ENCODE assay signal across 9 mouse cellular contexts in the genomic region with DNA sequence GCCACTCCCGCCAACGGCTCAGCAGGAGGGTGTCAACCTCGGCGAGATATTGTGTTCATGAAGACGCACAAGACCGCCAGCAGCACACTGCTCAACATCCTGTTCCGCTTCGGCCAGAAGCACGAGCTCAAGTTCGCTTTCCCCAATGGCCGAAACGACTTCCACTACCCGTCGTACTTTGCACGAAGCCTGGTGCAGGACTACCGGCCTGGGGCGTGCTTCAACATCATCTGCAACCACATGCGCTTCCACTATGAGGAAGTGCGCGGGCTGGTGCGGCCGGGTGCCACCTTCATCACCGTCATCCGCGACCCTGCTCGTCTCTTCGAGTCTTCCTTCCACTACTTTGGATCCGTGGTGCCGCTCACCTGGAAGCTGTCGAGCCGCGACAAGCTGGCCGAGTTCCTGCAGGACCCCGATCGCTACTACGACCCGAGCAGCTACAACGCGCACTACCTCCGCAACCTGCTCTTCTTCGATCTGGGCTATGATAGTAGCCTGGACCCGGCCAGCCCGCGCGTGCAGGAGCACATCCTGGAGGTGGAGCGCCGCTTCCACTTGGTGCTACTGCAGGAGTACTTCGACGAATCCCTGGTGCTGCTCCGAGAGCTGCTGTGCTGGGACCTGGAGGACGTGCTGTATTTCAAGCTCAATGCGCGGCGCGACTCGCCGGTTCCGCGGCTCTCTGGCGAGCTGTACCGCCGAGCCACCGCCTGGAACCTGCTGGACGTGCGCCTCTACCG. TPM values are rescaled to one million over a fixed set of nuclear protein-coding genes. Genes with fewer than 3 reads are reported as not detected.
DNase-seq lines count a peak whose midpoint lies in the region; ATAC-seq lines count a peak whose summit lies in the region.
"Had no signal": no experiment of that assay in that cellular context is flagged by ENCODE, and none has a peak within 500 bp of the region (broad histone marks: within the 10 kb centered on the region; RNA-seq: fewer than 3 reads in every experiment).

No protein-coding gene starts in this region.

- H3K4me2 ChIP-seq in heart, embryonic 13.5 days = peak overlapping the region; percentile 72
- peak overlapping the region; percentile 51 for H3K4me2 ChIP-seq in liver, embryonic 12.5 days

- H3K27ac ChIP-seq in heart, embryonic 13.5 days (replicated peaks) = no peak overlapping the region
- H3K27ac ChIP-seq in liver, embryonic 12.5 days = no peak overlapping the region

- no peaks in the 10 kb centered on the region for H3K36me3 ChIP-seq in heart, embryonic 13.5 days
- H3K36me3 ChIP-seq in liver, embryonic 12.5 days = no peaks in the 10 kb centered on the region
- H3K36me3 ChIP-seq in splenic B cell, adult 2 months (ENCODE audit: control insufficient read depth, insufficient read depth, low read length, poor library complexity, severe bottlenecking) = no peaks in the 10 kb centered on the region

- no peak for ATAC-seq in heart, embryonic 13.5 days (ENCODE audit: extremely low read depth, insufficient number of reproducible peaks, low FRiP score, low TSS enrichment)
- no peak for ATAC-seq in liver, embryonic 12.5 days

- DNase-seq in heart, adult 18-20 months = no peak
- peak; percentile 72 for DNase-seq in ZHBTc4 (ENCODE audit: low read depth, low spot score)
- peak; percentile 11 for DNase-seq in heart, postnatal 14 days
- DNase-seq in splenic B cell, adult 2 months (ENCODE audit: low read depth, low spot score) = peak; percentile 35
- DNase-seq in Muller cell, postnatal 12 days (ENCODE audit: inconsistent ontology term) = no peak
- no peak for DNase-seq in left cerebral cortex, postnatal 10 days (ENCODE audit: extremely low spot score in 1 of 2, low spot score in 2 of 2)

- H3K9me3 ChIP-seq in heart, embryonic 13.5 days = no peaks in the 10 kb centered on the region
- H3K9me3 ChIP-seq in liver, embryonic 12.5 days (replicated peaks) = no peaks in the 10 kb centered on the region

- peak overlapping the region; percentile 48 for H3K4me3 ChIP-seq in heart, embryonic 13.5 days
- peak overlapping the region; percentile 27 for H3K4me3 ChIP-seq in liver, embryonic 12.5 days

- intact Hi-C loops in heart, postnatal 14 days (cut with DNase I) = no loop called here
- intact Hi-C loops in left cerebral cortex, postnatal 10 days (cut with DNase I) = no loop called here

- WGBS in heart, embryonic 13.5 days = 4% methylated on average over 66 of the region's 66 CpGs
- WGBS in liver, embryonic 12.5 days (ENCODE audit: insufficient replicate concordance) = 5% methylated on average over 66 of the region's 66 CpGs

- peaks cover 57% of the 10 kb centered on the region for H3K27me3 ChIP-seq in heart, embryonic 13.5 days (replicated peaks)
- peaks cover 43% of the 10 kb centered on the region for H3K27me3 ChIP-seq in liver, embryonic 12.5 days (replicated peaks)
- H3K27me3 ChIP-seq in splenic B cell, adult 2 months (ENCODE audit: control insufficient read depth, insufficient read depth, low read length, poor library complexity, severe bottlenecking) = no peaks in the 10 kb centered on the region

- H3K4me1 ChIP-seq in heart, embryonic 13.5 days = peaks cover 13% of the 10 kb centered on the region
- H3K4me1 ChIP-seq in liver, embryonic 12.5 days = peaks cover 10% of the 10 kb centered on the region; the same call in 1 of the 2 replicates

- H3K9ac ChIP-seq in heart, embryonic 13.5 days = peak overlapping the region; percentile 51
- H3K9ac ChIP-seq in liver, embryonic 12.5 days = no peak overlapping the region

RNA-seq across cellular contexts. Expression of a gene that starts 14.7 kb away (rescaled TPM):
- 0.17 and 0.52 TPM in 2 replicates for polyA plus RNA-seq in heart, embryonic 13.5 days (2015; fragmentation: Nextera tagmentation; extraction: Ambion mirVana)
- total RNA-seq in heart, adult 18-20 months (2021) = under 1 TPM; 0.15 to 0.23 TPM
- total RNA-seq in heart, postnatal 14 days (2021) = under 1 TPM; 0.32 to 0.33 TPM
- polyA plus RNA-seq in liver, embryonic 12.5 days (2016; fragmentation: Nextera tagmentation; extraction: Ambion mirVana) = 0.72 and 0.85 TPM in 2 replicates
- 1 to 10 TPM; 9.2 to 9.9 TPM for total RNA-seq in left cerebral cortex, postnatal 10 days (2021)

RNA-seq across cellular contexts. Expression of a gene that starts 21.6 kb away (rescaled TPM):
- 0.20 TPM in 1 of 2 replicates, not detected in the other for polyA plus RNA-seq in heart, embryonic 13.5 days (2015; fragmentation: Nextera tagmentation; extraction: Ambion mirVana)
- total RNA-seq in heart, adult 18-20 months (2021) = not detected
- total RNA-seq in heart, postnatal 14 days (2021) = not detected
- 0.11 and 0.13 TPM in 2 replicates for polyA plus RNA-seq in liver, embryonic 12.5 days (2016; fragmentation: Nextera tagmentation; extraction: Ambion mirVana)
- total RNA-seq in left cerebral cortex, postnatal 10 days (2021) = under 1 TPM; 0.28 TPM

RNA-seq across cellular contexts. Expression of a gene that starts 33.1 kb away (rescaled TPM):
- polyA plus RNA-seq in heart, embryonic 13.5 days (2015; fragmentation: Nextera tagmentation; extraction: Ambion mirVana) = 0.05 TPM in 1 of 2 replicates, not detected in the other
- total RNA-seq in heart, adult 18-20 months (2021) = under 1 TPM; 0.25 to 0.85 TPM
- under 1 TPM; 0.20 to 0.50 TPM for total RNA-seq in heart, postnatal 14 days (2021)
- 0.62 and 0.71 TPM in 2 replicates for polyA plus RNA-seq in liver, embryonic 12.5 days (2016; fragmentation: Nextera tagmentation; extraction: Ambion mirVana)
- total RNA-seq in left cerebral cortex, postnatal 10 days (2021) = under 1 TPM in 1 of 2 experiments, not detected in 1; 0.11 TPM
- total RNA-seq: MEL had no signal

RNA-seq across cellular contexts. Expression of a gene that starts 34.4 kb away (rescaled TPM):
- polyA plus RNA-seq in heart, embryonic 13.5 days (2015; fragmentation: Nextera tagmentation; extraction: Ambion mirVana) = 46.6 and 52.2 TPM in 2 replicates
- total RNA-seq in heart, adult 18-20 months (2021) = 10 to 100 TPM; 27.4 to 27.6 TPM
- total RNA-seq in heart, postnatal 14 days (2021) = 10 to 100 TPM; 26.2 to 27.8 TPM
- 72.0 and 74.0 TPM in 2 replicates for polyA plus RNA-seq in liver, embryonic 12.5 days (2016; fragmentation: Nextera tagmentation; extraction: Ambion mirVana)
- total RNA-seq in left cerebral cortex, postnatal 10 days (2021) = 10 to 100 TPM; 34.3 to 47.9 TPM

Comparison
In these comparisons a context has a peak if more than half of its experiments do, and no peak if none do; other contexts are left out.
1. DNase-seq: peak in ZHBTc4 (single experiment), heart, postnatal 14 days (2 of 2) and splenic B cell, adult 2 months (single experiment); none in heart, adult 18-20 months (0 of 2), Muller cell, postnatal 12 days (single experiment) and left cerebral cortex, postnatal 10 days (0 of 2).
2. RNA of a gene that starts 14.7 kb away (total RNA-seq): 9.2 to 9.9 TPM in left cerebral cortex, postnatal 10 days; 0.32 to 0.33 TPM in heart, postnatal 14 days and 0.15 to 0.23 TPM in heart, adult 18-20 months; every median in the first group is over 4 times any median in the second.